Mouse (Mus musculus): ENCODE data around the gene Olfr205. TPM values are rescaled to one million over a fixed set of nuclear protein-coding genes. Genes with fewer than 3 reads are reported as not detected.
"Not testable (repeated sequence)": the region's sequence is repeated elsewhere in the genome, so short reads cannot be mapped to it uniquely, and the experiment has no call there.

The Olfr205 gene
- polyA plus RNA-seq (2012; rRNA removed), result not detected in 2 replicates

GRCm38 (mm10) chr16:59331038-59331437 is at the start of gene Olfr205:
TSS of gene Olfr205 (minus strand) at chr16:59331138.
- Histone ChIP-seq H3K4me3 (replicated peaks; ENCODE audit: extremely low read depth, low read depth, low read length) (no peak within 1 kb of the TSS), H3K4me1 (ENCODE audit: control insufficient read depth, insufficient read depth, low read length) (no peaks in the 10 kb centered on the region)
- TF ChIP-seq CTCF (IDR thresholded peaks at IDR 0.05; ENCODE audit: insufficient read depth, low read length), result no peak
- no peak for TF ChIP-seq POLR2A (IDR thresholded peaks at IDR 0.05; ENCODE audit: borderline replicate concordance, extremely low read depth, low read depth, low read length)
- DNase-seq, result no peak

DNA sequence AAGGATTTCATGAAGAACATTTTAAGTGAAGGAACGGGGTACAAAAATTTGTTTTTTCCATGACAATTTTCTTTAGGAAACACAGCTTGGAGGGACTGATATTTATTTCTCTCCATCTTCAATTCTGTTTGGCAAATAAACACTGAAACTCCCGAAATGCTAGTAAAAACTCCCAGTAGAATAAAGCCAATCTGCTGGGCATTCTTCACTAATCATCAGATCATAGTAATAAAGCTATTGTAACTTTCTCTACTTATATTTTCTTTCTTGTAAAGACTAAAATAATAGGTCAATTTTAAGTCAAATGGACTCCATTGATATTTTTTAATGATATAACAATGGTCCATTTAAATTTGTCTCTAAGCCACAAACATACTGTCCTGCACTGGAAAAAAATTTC is 33.0 kb upstream of the Olfr205 start, which contains the start of gene Olfr209:
Olfr209 (minus strand) TSS at position 101 of the 400 bp plus-strand sequence.
- TF ChIP-seq CTCF (IDR thresholded peaks at IDR 0.05; ENCODE audit: insufficient read depth, low read length) (no peak), POLR2A (IDR thresholded peaks at IDR 0.05; ENCODE audit: borderline replicate concordance, extremely low read depth, low read depth, low read length) (no peak)
- WGBS, result 65% methylated on average over 2 of the region's 2 CpGs
- H3K4me1 ChIP-seq (ENCODE audit: control insufficient read depth, insufficient read depth, low read length), result no peaks in the 10 kb centered on the region
- DNase-seq, result no peak
- no peak within 1 kb of the TSS for H3K4me3 ChIP-seq (replicated peaks; ENCODE audit: extremely low read depth, low read depth, low read length)

DNA sequence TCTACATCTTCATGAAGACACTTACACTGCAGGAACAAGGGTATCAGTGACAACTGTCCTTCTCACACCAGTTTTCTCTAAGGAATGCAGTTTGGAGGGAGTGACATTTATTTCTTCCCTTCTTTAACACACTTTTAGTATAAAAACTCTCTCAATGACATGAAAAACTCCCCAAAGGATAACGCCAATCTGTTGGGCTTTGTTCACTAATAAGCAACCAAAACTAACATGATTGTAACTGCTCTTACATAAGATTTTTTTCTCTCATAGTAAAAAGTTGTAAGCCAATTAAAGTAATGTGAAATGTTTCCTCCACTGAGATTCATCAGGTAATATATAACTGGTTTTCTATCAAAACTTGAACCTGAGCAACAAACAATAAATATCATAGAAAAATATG is 18.2 kb upstream of the Olfr205 start, which contains the start of gene Olfr206:
Olfr206 (minus strand) TSS at position 101 of the 400 bp plus-strand sequence.
- 75% methylated on average over 1 of the region's 1 CpGs for WGBS
- no peak for DNase-seq
- TF ChIP-seq POLR2A (IDR thresholded peaks at IDR 0.05; ENCODE audit: borderline replicate concordance, extremely low read depth, low read depth, low read length) (no peak), CTCF (IDR thresholded peaks at IDR 0.05; ENCODE audit: insufficient read depth, low read length) (no peak)
- no peaks in the 10 kb centered on the region for H3K4me1 ChIP-seq (ENCODE audit: control insufficient read depth, insufficient read depth, low read length)
- no peak within 1 kb of the TSS for H3K4me3 ChIP-seq (replicated peaks; ENCODE audit: extremely low read depth, low read depth, low read length)

DNA sequence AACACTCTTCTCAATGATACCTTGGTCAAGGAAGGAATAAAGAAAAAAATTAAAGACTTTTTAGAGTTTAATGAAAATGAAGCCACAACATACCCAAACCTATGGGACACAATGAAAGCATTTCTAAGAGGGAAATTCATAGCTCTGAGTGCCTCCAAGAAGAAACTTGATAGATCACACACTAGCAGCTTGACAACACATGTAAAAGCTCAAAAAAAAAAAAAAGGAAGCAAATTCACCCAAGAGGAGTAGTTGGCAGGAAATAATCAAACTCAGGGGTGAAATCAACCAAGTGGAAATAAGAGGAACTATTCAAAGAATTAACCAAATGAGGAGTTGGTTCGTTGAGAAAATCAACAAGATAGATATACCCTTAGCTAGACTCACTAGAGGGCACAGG is 7.7 kb downstream of the Olfr205 start:
- H3K4me3 ChIP-seq (replicated peaks; ENCODE audit: extremely low read depth, low read depth, low read length); DNase-seq; H3K4me1 ChIP-seq (ENCODE audit: control insufficient read depth, insufficient read depth, low read length): not testable (repeated sequence)
- WGBS, result 23% methylated on average over 1 of the region's 1 CpGs

GRCm38 (mm10) chr16:59318148-59318547 is 12.8 kb downstream of the Olfr205 start, which contains the start of gene Olfr204:
TSS of gene Olfr204 (minus strand) at chr16:59318248.
- Histone ChIP-seq H3K4me1 (ENCODE audit: control insufficient read depth, insufficient read depth, low read length) (no peaks in the 10 kb centered on the region), H3K4me3 (replicated peaks; ENCODE audit: extremely low read depth, low read depth, low read length) (no peak within 1 kb of the TSS)
- TF ChIP-seq CTCF (IDR thresholded peaks at IDR 0.05; ENCODE audit: insufficient read depth, low read length) (no peak), POLR2A (IDR thresholded peaks at IDR 0.05; ENCODE audit: borderline replicate concordance, extremely low read depth, low read depth, low read length) (no peak)
- no peak for DNase-seq

GRCm38 (mm10) chr16:59298581-59298980 is 32.4 kb downstream of the Olfr205 start, which contains the start of gene Olfr203:
TSS of gene Olfr203 (plus strand) at chr16:59298881.
- TF ChIP-seq CTCF (IDR thresholded peaks at IDR 0.05; ENCODE audit: insufficient read depth, low read length), result no peak
- 81% methylated on average over 2 of the region's 2 CpGs for WGBS
- no peaks in the 10 kb centered on the region for H3K4me1 ChIP-seq (ENCODE audit: control insufficient read depth, insufficient read depth, low read length)
- H3K4me3 ChIP-seq (replicated peaks; ENCODE audit: extremely low read depth, low read depth, low read length), result no peak within 1 kb of the TSS
- no peak for DNase-seq

GRCm38 (mm10) chr16:59287576-59287975 is 43.4 kb downstream of the Olfr205 start:
- not testable (repeated sequence) for H3K4me3 ChIP-seq (replicated peaks; ENCODE audit: extremely low read depth, low read depth, low read length); DNase-seq; H3K4me1 ChIP-seq (ENCODE audit: control insufficient read depth, insufficient read depth, low read length)
- 65% methylated on average over 9 of the region's 9 CpGs for WGBS

GRCm38 (mm10) chr16:59286693-59287092 is 44.2 kb downstream of the Olfr205 start, which contains the start of gene Olfr202:
TSS of gene Olfr202 (minus strand) at chr16:59286793.
- Histone ChIP-seq H3K4me1 (ENCODE audit: control insufficient read depth, insufficient read depth, low read length) (no peaks in the 10 kb centered on the region), H3K4me3 (replicated peaks; ENCODE audit: extremely low read depth, low read depth, low read length) (no peak within 1 kb of the TSS)
- 72% methylated on average over 1 of the region's 1 CpGs for WGBS
- TF ChIP-seq POLR2A (IDR thresholded peaks at IDR 0.05; ENCODE audit: borderline replicate concordance, extremely low read depth, low read depth, low read length), result no peak
- no peak for TF ChIP-seq CTCF (IDR thresholded peaks at IDR 0.05; ENCODE audit: insufficient read depth, low read length)
- DNase-seq, result no peak

- Histone ChIP-seq H3K4me3 (replicated peaks; ENCODE audit: extremely low read depth, low read depth, low read length) (no peak overlapping the region), H3K4me1 (ENCODE audit: control insufficient read depth, insufficient read depth, low read length) (no peaks in the 10 kb centered on the region)
- no peak for TF ChIP-seq CTCF (IDR thresholded peaks at IDR 0.05; ENCODE audit: insufficient read depth, low read length)
- TF ChIP-seq POLR2A (IDR thresholded peaks at IDR 0.05; ENCODE audit: borderline replicate concordance, extremely low read depth, low read depth, low read length), result no peak
- WGBS, result 38% methylated on average over 1 of the region's 1 CpGs
- no peak for DNase-seq
Observed at GRCm38 (mm10) chr16:59283476-59283875, 47.5 kb downstream of the Olfr205 start.

- 51% methylated on average over 3 of the region's 3 CpGs for WGBS
- H3K4me3 ChIP-seq (replicated peaks; ENCODE audit: extremely low read depth, low read depth, low read length), result no peak overlapping the region
- H3K4me1 ChIP-seq (ENCODE audit: control insufficient read depth, insufficient read depth, low read length), result no peaks in the 10 kb centered on the region
- DNase-seq, result no peak
- TF ChIP-seq POLR2A (IDR thresholded peaks at IDR 0.05; ENCODE audit: borderline replicate concordance, extremely low read depth, low read depth, low read length) (no peak), CTCF (IDR thresholded peaks at IDR 0.05; ENCODE audit: insufficient read depth, low read length) (no peak)
Observed at GRCm38 (mm10) chr16:59280542-59280941, 50.4 kb downstream of the Olfr205 start.

Other genes starting within 250 kb of the Olfr205 start
- not detected in 2 replicates for gene Olfr191, start 241.3 kb downstream of the Olfr205 start, polyA plus RNA-seq (2012; rRNA removed)
- not detected in 2 replicates for gene Olfr193, start 219.3 kb downstream of the Olfr205 start, polyA plus RNA-seq (2012; rRNA removed)
- not detected in 2 replicates for gene Olfr194, start 210.1 kb downstream of the Olfr205 start, polyA plus RNA-seq (2012; rRNA removed)
- not detected in 2 replicates for gene Olfr195, start 184.1 kb downstream of the Olfr205 start, polyA plus RNA-seq (2012; rRNA removed)
- gene Olfr196, start 160.7 kb downstream of the Olfr205 start, polyA plus RNA-seq (2012; rRNA removed), result not detected in 2 replicates
- not detected in 2 replicates for gene Olfr198, start 127.6 kb downstream of the Olfr205 start, polyA plus RNA-seq (2012; rRNA removed)
- gene Olfr199, start 111.4 kb downstream of the Olfr205 start, polyA plus RNA-seq (2012; rRNA removed), result not detected in 2 replicates
- gene Olfr201, start 58.5 kb downstream of the Olfr205 start, polyA plus RNA-seq (2012; rRNA removed), result not detected in 2 replicates
- not detected in 2 replicates for gene Olfr202, start 44.3 kb downstream of the Olfr205 start, polyA plus RNA-seq (2012; rRNA removed)
- gene Olfr203, start 32.3 kb downstream of the Olfr205 start, polyA plus RNA-seq (2012; rRNA removed), result not detected in 2 replicates
- gene Olfr204, start 12.9 kb downstream of the Olfr205 start, polyA plus RNA-seq (2012; rRNA removed), result not detected in 2 replicates
- gene Olfr206, start 18.1 kb upstream of the Olfr205 start, polyA plus RNA-seq (2012; rRNA removed), result not detected in 2 replicates
- gene Olfr209, start 32.9 kb upstream of the Olfr205 start, polyA plus RNA-seq (2012; rRNA removed), result not detected in 2 replicates
- gene Gabrr3, start 76.2 kb upstream of the Olfr205 start, polyA plus RNA-seq (2012; rRNA removed), result not detected in 2 replicates
- gene Riox2, start 140.6 kb upstream of the Olfr205 start, polyA plus RNA-seq (2012; rRNA removed), result 4.4 and 7.0 TPM in 2 replicates

Data from lung, adult 2 months (tissue).